Mouse (Mus musculus): ENCODE measurements around the gene Pmpcb. TPM values are rescaled to one million over a fixed set of nuclear protein-coding genes. Genes with fewer than 3 reads are reported as not detected.

The Pmpcb gene
- polyA plus RNA-seq (2012; rRNA removed), result 66.3 and 69.6 TPM in 2 replicates

GRCm38 (mm10) chr5:21736956-21737585 is at the start of gene Pmpcb:
TSS of gene Pmpcb (plus strand) at chr5:21737141.

DNA sequence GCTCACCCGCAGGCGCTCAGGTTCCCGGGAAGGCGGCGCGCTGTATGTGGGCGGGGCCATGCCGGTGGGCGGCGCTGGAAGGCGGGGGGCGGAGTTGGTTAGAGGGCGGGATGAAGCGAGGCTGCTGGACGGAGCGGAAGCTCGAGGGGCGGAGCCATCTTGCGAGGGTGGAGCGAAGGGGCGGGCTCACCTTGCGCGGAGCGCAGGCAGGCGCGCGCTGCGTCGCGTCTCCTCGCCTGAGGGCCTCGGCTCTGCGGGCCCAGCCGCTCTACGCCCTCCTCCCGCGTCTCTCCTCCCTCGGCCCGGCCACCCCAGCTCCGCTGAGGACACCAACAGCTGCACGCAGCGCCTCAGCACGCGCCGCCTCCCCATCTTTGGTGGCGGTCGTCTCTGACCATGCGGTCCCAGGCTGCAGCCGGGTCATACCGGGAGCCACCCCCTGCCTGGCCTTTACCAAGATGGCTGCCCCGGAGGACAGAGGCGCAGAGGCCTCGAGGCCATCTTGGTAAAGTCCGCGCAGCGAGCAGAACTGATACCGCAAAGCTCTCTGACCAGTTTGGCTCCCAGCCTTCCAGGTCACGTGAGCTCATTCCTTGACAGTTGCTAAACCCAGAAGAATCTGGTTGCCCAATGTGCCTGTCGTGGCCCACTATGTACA is 35.5 kb upstream of the Pmpcb start, which contains the start of gene Napepld:
Gene Napepld (minus strand): TSS at position 46 of the 658 bp plus-strand sequence.

GRCm38 (mm10) chr5:21785053-21785452 is 48.1 kb downstream of the Pmpcb start, which contains the start of the genes Dnajc2 and Psmc2:
TSS of gene Dnajc2 (minus strand) at chr5:21785251.
TSS of gene Psmc2 (plus strand) at chr5:21785283.

Other genes starting within 250 kb of the Pmpcb start
- gene Lrrc17, start 193.6 kb upstream of the Pmpcb start, polyA plus RNA-seq (2012; rRNA removed), result 3.2 and 6.3 TPM in 2 replicates
- 0.47 and 0.51 TPM in 2 replicates for gene Fbxl13, start 91.5 kb upstream of the Pmpcb start, polyA plus RNA-seq (2012; rRNA removed)
- gene Armc10, start 91.3 kb upstream of the Pmpcb start, polyA plus RNA-seq (2012; rRNA removed), result 94.5 and 95.0 TPM in 2 replicates
- gene Napepld, start 35.7 kb upstream of the Pmpcb start, polyA plus RNA-seq (2012; rRNA removed), result 2.6 and 2.7 TPM in 2 replicates
- gene Dnajc2, start 48.1 kb downstream of the Pmpcb start, polyA plus RNA-seq (2012; rRNA removed), result 29.2 and 29.7 TPM in 2 replicates
- gene Psmc2, start 48.1 kb downstream of the Pmpcb start, polyA plus RNA-seq (2012; rRNA removed), result 98.6 and 103 TPM in 2 replicates
- 0.25 and 0.34 TPM in 2 replicates for gene Slc26a5, start 128.5 kb downstream of the Pmpcb start, polyA plus RNA-seq (2012; rRNA removed)

All from central nervous system, embryonic 18 days (tissue).